Mouse (Mus musculus) stomach, postnatal 0 days (tissue): ENCODE measurements around the gene Cpa4. TPM values are rescaled to one million over a fixed set of nuclear protein-coding genes. Genes with fewer than 3 reads are reported as not detected.

Experiments used
- ATAC-seq: fragments of 200-750 bp; cut with Nextera tagmentation; 2 replicates; pipeline ENCODE4 v1.8.0; 2017; ENCODE audit not compliant: low FRiP score, low TSS enrichment
- DNase-seq: peaks from one replicate; pipeline ENCODE4 v3.0.0-alpha.2; 2016; ENCODE audit warnings: low spot score
- H3K27ac ChIP-seq: fragments of 300-500 bp; sonication (generic); replicated peaks from 2 replicates; pipeline ENCODE4 v1.5.1; 2014; ENCODE audit warnings: mild to moderate bottlenecking, control low read depth
- H3K27me3 ChIP-seq: fragments of 300-500 bp; sonication (generic); 2 replicates; pipeline ENCODE4 v1.6.1; 2014; ENCODE audit warnings: low read length; ENCODE audit not compliant: control insufficient read depth, insufficient read depth
- H3K36me3 ChIP-seq: fragments of 300-500 bp; sonication (generic); 2 replicates; pipeline ENCODE4 v1.6.1; 2014; ENCODE audit warnings: low read length, mixed read lengths; ENCODE audit not compliant: control insufficient read depth, insufficient read depth
- H3K4me1 ChIP-seq: fragments of 300-500 bp; sonication (generic); replicated peaks from 2 replicates; pipeline ENCODE4 v1.6.1; 2014; ENCODE audit warnings: antibody characterized with exemption; ENCODE audit not compliant: control insufficient read depth, insufficient read depth
- H3K4me2 ChIP-seq: fragments of 300-500 bp; sonication (generic); replicated peaks from 2 replicates; pipeline ENCODE4 v1.6.1; 2014; ENCODE audit warnings: low read depth, mild to moderate bottlenecking, control low read depth, moderate library complexity
- H3K4me3 ChIP-seq: fragments of 300-500 bp; sonication (generic); 2 replicates; pipeline ENCODE4 v1.5.1; 2014; ENCODE audit warnings: low read depth, low read length, control low read depth
- H3K9ac ChIP-seq: fragments of 300-500 bp; sonication (generic); 2 replicates; pipeline ENCODE4 v1.6.1; 2014; ENCODE audit warnings: mild to moderate bottlenecking, low read length, control low read depth, mixed read lengths
- H3K9me3 ChIP-seq: fragments of 300-500 bp; sonication (generic); 2 replicates; pipeline ENCODE4 v1.6.1; 2016; ENCODE audit warnings: low read length; ENCODE audit not compliant: control insufficient read depth
- CTCF ChIP-seq: IDR thresholded peaks from 2 replicates; pipeline ENCODE4 v1.5.1; 2016; ENCODE audit warnings: antibody characterized with exemption, low read depth, mild to moderate bottlenecking, moderate library complexity
- EP300 ChIP-seq: optimal IDR thresholded peaks from 2 replicates; pipeline ENCODE3; 2016; ENCODE audit warnings: antibody characterized with exemption
- WGBS: fragments of 180-500 bp; shearing (Covaris S2); extraction: QIAGEN DNeasy Blood & Tissue Kit; methylation state at CpG from one replicate; pipeline ENCODE4 v1.1.7; 2014; 5-methylcytosine and 5-hydroxymethylcytosine counted together
- polyA plus RNA-seq: library from polyadenylated mRNA; unstranded; fragments of >200 nt; fragmentation: Nextera tagmentation; extraction: Ambion mirVana; gene quantifications from 2 replicates; pipeline ENCODE4 v1.2.1, GENCODE M21; 2015

Gene Cpa4
- polyA plus RNA-seq, 1 experiment from 2014 or later, result 32.7 TPM

- H3K9ac ChIP-seq, result no peak overlapping the region
- TF ChIP-seq CTCF, result no peak
- TF ChIP-seq EP300, result no peak
- H3K36me3 ChIP-seq, result no peaks in the 10 kb centered on the region
- no peak overlapping the region for H3K4me2 ChIP-seq
- no peak overlapping the region for H3K4me3 ChIP-seq
- no peaks in the 10 kb centered on the region for H3K9me3 ChIP-seq
- H3K4me1 ChIP-seq, result no peaks in the 10 kb centered on the region
- H3K27ac ChIP-seq, result no peak overlapping the region
- DNase-seq (no peak), ATAC-seq (no peak)
- WGBS, result 30% methylated on average over 2 of the region's 2 CpGs
- no peaks in the 10 kb centered on the region for H3K27me3 ChIP-seq
Measured at GRCm38 (mm10) chr6:30589819-30590218, 21.6 kb downstream of the Cpa4 start.

- no peak for TF ChIP-seq CTCF
- TF ChIP-seq EP300, result no peak
- no peak overlapping the region for H3K9ac ChIP-seq
- ATAC-seq (no peak), DNase-seq (no peak)
- no peaks in the 10 kb centered on the region for H3K9me3 ChIP-seq
- H3K4me3 ChIP-seq, result no peak overlapping the region
- H3K4me2 ChIP-seq, result no peak overlapping the region
- no peaks in the 10 kb centered on the region for H3K4me1 ChIP-seq
- no peaks in the 10 kb centered on the region for H3K36me3 ChIP-seq
- H3K27me3 ChIP-seq, result no peaks in the 10 kb centered on the region
- H3K27ac ChIP-seq, result no peak overlapping the region
- 53% methylated on average over 5 of the region's 5 CpGs for WGBS
Measured at GRCm38 (mm10) chr6:30591851-30592404, 23.8 kb downstream of the Cpa4 start.

GRCm38 (mm10) chr6:30592417-30592974 is 24.3 kb downstream of the Cpa4 start:
- H3K4me3 ChIP-seq, result no peak overlapping the region
- no peaks in the 10 kb centered on the region for H3K27me3 ChIP-seq
- H3K36me3 ChIP-seq, result no peaks in the 10 kb centered on the region
- H3K4me2 ChIP-seq, result no peak overlapping the region
- TF ChIP-seq EP300 (no peak), CTCF (no peak)
- 81% methylated on average over 10 of the region's 10 CpGs for WGBS
- DNase-seq (no peak), ATAC-seq (no peak)
- H3K4me1 ChIP-seq, result no peaks in the 10 kb centered on the region
- H3K9ac ChIP-seq, result no peak overlapping the region
- no peak overlapping the region for H3K27ac ChIP-seq
- no peaks in the 10 kb centered on the region for H3K9me3 ChIP-seq

- no peaks in the 10 kb centered on the region for H3K36me3 ChIP-seq
- H3K27me3 ChIP-seq, result no peaks in the 10 kb centered on the region
- WGBS, result 63% methylated on average over 7 of the region's 7 CpGs
- no peak overlapping the region for H3K9ac ChIP-seq
- H3K4me2 ChIP-seq, result no peak overlapping the region
- TF ChIP-seq EP300, result no peak
- DNase-seq (no peak), ATAC-seq (no peak)
- no peak overlapping the region for H3K4me3 ChIP-seq
- no peaks in the 10 kb centered on the region for H3K4me1 ChIP-seq
- no peak overlapping the region for H3K27ac ChIP-seq
- H3K9me3 ChIP-seq, result no peaks in the 10 kb centered on the region
Measured at GRCm38 (mm10) chr6:30594364-30594763, 26.2 kb downstream of the Cpa4 start.

GRCm38 (mm10) chr6:30596230-30596898 is 28.2 kb downstream of the Cpa4 start:
- ATAC-seq (no peak), DNase-seq (no peak)
- H3K4me2 ChIP-seq, result no peak overlapping the region
- no peak overlapping the region for H3K4me3 ChIP-seq
- no peaks in the 10 kb centered on the region for H3K9me3 ChIP-seq
- no peaks in the 10 kb centered on the region for H3K36me3 ChIP-seq
- H3K4me1 ChIP-seq, result no peaks in the 10 kb centered on the region
- WGBS, result 76% methylated on average over 8 of the region's 8 CpGs
- H3K27me3 ChIP-seq, result no peaks in the 10 kb centered on the region
- H3K27ac ChIP-seq, result no peak overlapping the region
- TF ChIP-seq EP300 (no peak), CTCF (no peak)
- H3K9ac ChIP-seq, result no peak overlapping the region

- H3K9ac ChIP-seq, result no peak overlapping the region
- no peak for DNase-seq
- no peaks in the 10 kb centered on the region for H3K36me3 ChIP-seq
- no peaks in the 10 kb centered on the region for H3K9me3 ChIP-seq
- H3K27ac ChIP-seq, result no peak overlapping the region
- no peaks in the 10 kb centered on the region for H3K4me1 ChIP-seq
- no peak for ATAC-seq
- H3K4me3 ChIP-seq, result no peak overlapping the region
- 60% methylated on average over 3 of the region's 3 CpGs for WGBS
- H3K27me3 ChIP-seq, result no peaks in the 10 kb centered on the region
- TF ChIP-seq CTCF, result no peak
- TF ChIP-seq EP300, result no peak
- no peak overlapping the region for H3K4me2 ChIP-seq
Measured at GRCm38 (mm10) chr6:30600033-30600432, 31.9 kb downstream of the Cpa4 start.
